Mouse (Mus musculus) intestine, postnatal 0 days (tissue): Measurements from ENCODE around the gene Sumo2. TPM values are rescaled to one million over a fixed set of nuclear protein-coding genes. Genes with fewer than 3 reads are reported as not detected.

Experiments used
- ATAC-seq: fragments of 200-750 bp; cut with Nextera tagmentation; 2 replicates; pipeline ENCODE4 v1.8.0; 2017; ENCODE audit warnings: mild to moderate bottlenecking, moderate TSS enrichment, moderate library complexity
- H3K27ac ChIP-seq: fragments of 300-500 bp; sonication (generic); 2 replicates; pipeline ENCODE4 v1.5.1; 2014; ENCODE audit warnings: mild to moderate bottlenecking, low read depth, low read length, moderate library complexity
- H3K27me3 ChIP-seq: fragments of 300-500 bp; sonication (generic); replicated peaks from 2 replicates; pipeline ENCODE4 v1.6.1; 2014; ENCODE audit warnings: low read length, mixed read lengths; ENCODE audit not compliant: control insufficient read depth, insufficient read depth
- H3K36me3 ChIP-seq: fragments of 300-500 bp; sonication (generic); 2 replicates; pipeline ENCODE4 v1.6.1; 2014; ENCODE audit warnings: mild to moderate bottlenecking, moderate library complexity; ENCODE audit not compliant: control insufficient read depth, insufficient read depth
- H3K4me1 ChIP-seq: fragments of 300-500 bp; sonication (generic); replicated peaks from 2 replicates; pipeline ENCODE4 v1.6.1; 2014; ENCODE audit warnings: antibody characterized with exemption, low read length, mixed read lengths; ENCODE audit not compliant: control insufficient read depth, insufficient read depth
- H3K4me2 ChIP-seq: fragments of 300-500 bp; sonication (generic); replicated peaks from 2 replicates; pipeline ENCODE4 v1.6.1; 2014; ENCODE audit warnings: low read depth, mild to moderate bottlenecking, moderate library complexity
- H3K4me3 ChIP-seq: fragments of 300-500 bp; sonication (generic); 2 replicates; pipeline ENCODE4 v1.5.1; 2014; ENCODE audit warnings: low read depth, low read length
- H3K9ac ChIP-seq: fragments of 300-500 bp; sonication (generic); 2 replicates; pipeline ENCODE4 v1.6.1; 2014; ENCODE audit warnings: mild to moderate bottlenecking, low read depth, low read length
- H3K9me3 ChIP-seq: fragments of 300-500 bp; sonication (generic); 2 replicates; pipeline ENCODE4 v1.6.1; 2016; ENCODE audit warnings: mixed run types; ENCODE audit not compliant: control insufficient read depth
- CTCF ChIP-seq: sonication (generic); IDR thresholded peaks from 2 replicates; pipeline ENCODE4 v1.5.1; 2016; ENCODE audit warnings: low read depth, mild to moderate bottlenecking, control low read depth, antibody characterized with exemption, moderate library complexity
- WGBS: fragments of 180-500 bp; shearing (Covaris S2); extraction: QIAGEN DNeasy Blood & Tissue Kit; methylation state at CpG from one replicate; pipeline ENCODE4 v1.1.7; 2014; 5-methylcytosine and 5-hydroxymethylcytosine counted together
- polyA plus RNA-seq: library from polyadenylated mRNA; unstranded; fragments of >200 nt; fragmentation: Nextera tagmentation; extraction: Ambion mirVana; gene quantifications from 2 replicates; pipeline ENCODE4 v1.2.1, GENCODE M21; 2015

Sumo2 gene
- polyA plus RNA-seq, 1 experiment from 2014 or later: 404 TPM

DNA sequence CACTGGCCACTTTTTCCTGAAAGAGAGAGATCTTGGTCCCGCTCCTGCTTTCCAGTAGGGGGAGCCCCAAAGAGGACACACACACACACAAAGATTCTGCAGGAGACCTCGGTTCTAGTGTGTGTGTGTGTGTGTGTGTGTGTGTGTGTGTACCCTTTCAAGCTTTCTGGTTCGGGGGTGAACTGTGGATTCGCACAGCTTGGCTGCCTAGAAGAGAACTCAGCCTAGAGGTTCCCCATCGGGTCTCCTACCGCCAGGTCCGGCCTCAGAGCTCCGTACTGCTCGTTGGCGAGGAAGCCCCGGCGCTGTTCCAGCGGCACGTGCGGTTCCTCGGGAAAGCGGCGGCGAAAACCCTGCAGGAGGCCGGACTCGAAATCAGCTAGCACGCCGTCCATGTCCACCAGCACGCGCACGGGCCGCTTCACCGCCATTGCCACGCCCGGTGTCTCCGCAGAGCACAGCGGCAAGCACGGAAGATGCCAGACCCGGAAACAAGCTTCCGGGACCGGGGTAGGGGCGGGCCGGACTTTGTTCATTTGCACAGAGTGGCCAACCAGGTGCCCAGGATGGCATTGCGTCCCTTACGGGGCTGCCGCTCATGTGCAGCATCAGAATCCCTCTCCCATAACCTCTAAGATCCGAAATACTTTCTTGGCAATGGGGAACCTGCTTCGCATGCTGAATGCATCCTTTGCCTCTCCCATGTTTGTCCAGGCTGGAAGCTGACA is 44.6 kb downstream of the Sumo2 start, which contains the start of gene Nt5c:
Gene Nt5c (minus strand): TSS at position 507 of the 728 bp plus-strand sequence.
- Histone ChIP-seq H3K36me3 (peaks cover 19% of the 10 kb centered on the region; the same call in 1 of the 2 replicates), H3K4me1 (no peaks in the 10 kb centered on the region; the same call in 1 of the 2 replicates), H3K27ac (peak within 1 kb of the TSS; percentile 82), H3K4me2 (peak within 1 kb of the TSS; percentile 83), H3K27me3 (no peaks in the 10 kb centered on the region), H3K9me3 (no peaks in the 10 kb centered on the region), H3K9ac (peak within 1 kb of the TSS; percentile 74), H3K4me3 (peak within 1 kb of the TSS; percentile 67)
- under 1% methylated on average over 43 of the region's 43 CpGs for WGBS
- peak; percentile 94 for ATAC-seq
- peak; percentile 88 for TF ChIP-seq CTCF

DNA sequence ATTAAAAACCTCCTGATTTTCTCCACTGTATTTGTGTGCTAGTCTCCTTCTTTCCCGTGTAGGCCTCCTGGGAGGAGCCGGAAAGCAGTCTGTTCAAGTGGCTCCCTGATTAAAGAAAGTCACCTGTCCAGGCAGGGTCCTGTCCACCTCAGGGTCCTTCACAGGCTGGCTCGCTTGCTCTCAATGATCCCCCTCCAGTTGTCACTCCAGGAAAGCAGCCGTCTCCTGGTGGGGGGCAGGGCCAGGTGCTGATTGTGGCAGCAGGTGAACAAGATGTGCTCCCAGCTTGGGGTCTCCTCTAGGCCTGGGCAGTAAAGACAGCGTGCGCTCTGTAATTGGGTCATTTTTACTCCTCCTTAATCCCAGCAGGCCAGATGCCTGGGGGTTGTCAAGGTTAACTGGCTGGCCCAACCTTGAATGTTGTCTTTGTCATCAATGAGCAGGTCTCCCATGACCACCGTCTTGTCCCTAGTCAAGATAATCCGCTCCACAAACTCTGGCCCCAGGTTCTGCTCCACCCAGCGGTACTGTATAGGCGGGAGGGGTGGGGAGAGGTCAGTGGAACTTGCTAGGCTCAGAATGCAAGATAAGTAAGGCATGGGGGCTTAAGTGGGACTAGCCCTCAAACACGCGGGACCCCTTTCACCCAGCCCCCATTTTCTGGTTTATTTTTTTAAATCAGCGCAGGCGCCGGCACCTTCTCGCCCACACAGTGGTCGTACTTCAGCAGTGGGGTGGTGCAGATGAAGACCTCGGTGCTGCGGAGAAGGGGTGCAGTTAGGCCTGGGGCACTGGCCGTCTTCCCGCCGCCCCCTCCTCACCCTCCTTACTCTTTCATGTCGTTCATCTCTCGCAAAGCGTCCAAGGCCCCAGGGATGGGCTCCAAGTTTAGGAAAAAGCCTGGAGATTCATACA is 45.4 kb downstream of the Sumo2 start:
- ATAC-seq: peak; percentile 9; the same call in 1 of the 2 replicates
- no peaks in the 10 kb centered on the region for H3K9me3 ChIP-seq
- no peaks in the 10 kb centered on the region; the same call in 1 of the 2 replicates for H3K4me1 ChIP-seq
- peak overlapping the region; percentile 74 for H3K9ac ChIP-seq
- WGBS: 18% methylated on average over 25 of the region's 25 CpGs
- H3K4me2 ChIP-seq: peak overlapping the region; percentile 83
- H3K27ac ChIP-seq: 0 out of 2 replicates have a peak overlapping the region, but pooled peaks have one; percentile 82
- no peak for TF ChIP-seq CTCF
- peak overlapping the region; percentile 67 for H3K4me3 ChIP-seq
- no peaks in the 10 kb centered on the region for H3K27me3 ChIP-seq
- peaks cover 19% of the 10 kb centered on the region; the same call in 1 of the 2 replicates for H3K36me3 ChIP-seq

DNA sequence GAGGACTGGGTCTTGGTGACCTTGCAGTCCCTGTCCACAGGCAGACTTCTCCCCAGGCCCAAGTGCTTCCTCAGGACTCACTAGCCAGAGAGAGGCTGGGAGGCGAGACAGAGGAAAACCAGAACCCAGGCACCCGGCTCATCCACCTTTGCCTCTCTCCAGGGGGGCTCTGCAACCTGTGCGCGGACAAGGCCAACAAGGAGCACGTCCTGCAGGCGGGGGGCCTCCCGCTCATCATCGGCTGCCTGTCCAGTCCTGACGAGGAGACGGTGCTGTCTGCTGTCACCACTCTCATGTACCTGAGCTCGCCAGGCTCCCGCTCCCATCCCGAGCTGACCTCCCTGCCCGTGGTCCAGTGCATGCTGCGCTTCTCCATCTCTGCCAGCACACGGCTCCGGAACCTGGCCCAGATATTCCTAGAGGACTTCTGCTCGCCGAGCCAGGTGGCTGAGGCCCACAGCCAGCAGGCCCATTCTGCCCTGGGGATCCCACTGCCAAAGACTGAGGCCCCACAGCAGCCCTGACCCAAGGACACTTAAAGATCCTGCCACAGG is 47.4 kb downstream of the Sumo2 start:
- no peak overlapping the region for H3K9ac ChIP-seq
- H3K36me3 ChIP-seq: peaks cover 23% of the 10 kb centered on the region; the same call in 1 of the 2 replicates
- H3K9me3 ChIP-seq: no peaks in the 10 kb centered on the region
- H3K4me2 ChIP-seq: no peak overlapping the region
- H3K27ac ChIP-seq: no peak overlapping the region
- 86% methylated on average over 19 of the region's 19 CpGs for WGBS
- no peaks in the 10 kb centered on the region; the same call in 1 of the 2 replicates for H3K4me1 ChIP-seq
- no peak overlapping the region for H3K4me3 ChIP-seq
- TF ChIP-seq CTCF: no peak
- H3K27me3 ChIP-seq: no peaks in the 10 kb centered on the region
- no peak for ATAC-seq

DNA sequence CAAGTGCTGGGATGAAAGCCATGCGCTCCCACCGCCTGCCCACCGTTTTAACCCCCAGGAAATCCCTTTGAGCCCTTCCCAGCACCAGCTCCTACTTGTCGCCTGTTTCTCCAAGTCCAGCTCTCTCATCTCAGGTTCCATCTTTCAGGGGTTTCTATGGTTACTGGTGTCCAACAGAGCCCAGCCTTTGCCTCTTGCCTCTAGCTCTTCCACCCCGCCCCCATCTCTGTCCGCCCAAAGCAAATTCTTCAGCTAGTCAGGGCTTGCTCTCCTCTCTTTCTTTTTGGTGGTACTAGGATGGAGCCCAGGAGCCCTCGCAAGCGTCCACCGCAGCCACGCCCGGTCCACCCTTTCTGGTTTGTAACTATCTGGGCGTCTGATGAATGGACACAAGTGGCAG is 50.9 kb downstream of the Sumo2 start:
- H3K4me1 ChIP-seq: no peaks in the 10 kb centered on the region
- TF ChIP-seq CTCF: no peak
- ATAC-seq: no peak
- H3K27ac ChIP-seq: no peak overlapping the region
- no peaks in the 10 kb centered on the region for H3K9me3 ChIP-seq
- WGBS: 82% methylated on average over 12 of the region's 12 CpGs
- no peak overlapping the region for H3K4me2 ChIP-seq
- no peaks in the 10 kb centered on the region for H3K27me3 ChIP-seq
- H3K4me3 ChIP-seq: no peak overlapping the region
- peaks cover 26% of the 10 kb centered on the region; the same call in 1 of the 2 replicates for H3K36me3 ChIP-seq
- no peak overlapping the region for H3K9ac ChIP-seq

DNA sequence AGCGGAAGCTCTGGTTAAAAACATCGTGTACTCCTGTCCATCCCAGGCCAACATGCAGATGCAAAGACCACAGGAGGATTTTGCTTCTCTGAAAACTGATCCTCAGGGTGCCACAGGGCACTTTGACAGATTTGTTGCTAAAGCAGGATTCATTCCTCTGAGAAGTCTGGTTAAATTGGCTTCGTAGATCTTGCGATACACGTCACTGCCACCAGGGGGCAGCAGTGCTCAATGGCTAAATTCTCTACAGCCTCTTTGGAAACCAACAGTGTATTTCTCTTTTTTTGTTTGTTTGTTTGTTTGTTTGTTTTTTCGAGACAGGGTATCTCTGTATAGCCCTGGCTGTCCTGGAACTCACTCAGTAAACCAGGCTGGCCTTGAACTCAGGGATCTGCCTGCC is 52.4 kb downstream of the Sumo2 start:
- TF ChIP-seq CTCF: peak; percentile 95
- Histone ChIP-seq H3K9me3 (no peaks in the 10 kb centered on the region), H3K27me3 (no peaks in the 10 kb centered on the region), H3K4me1 (no peaks in the 10 kb centered on the region), H3K4me2 (no peak overlapping the region), H3K4me3 (no peak overlapping the region), H3K9ac (no peak overlapping the region), H3K36me3 (peaks cover 20% of the 10 kb centered on the region; the same call in 1 of the 2 replicates), H3K27ac (no peak overlapping the region)
- 19% methylated on average over 6 of the region's 6 CpGs for whole genome bisulfite sequencing
- ATAC-seq: no peak

DNA sequence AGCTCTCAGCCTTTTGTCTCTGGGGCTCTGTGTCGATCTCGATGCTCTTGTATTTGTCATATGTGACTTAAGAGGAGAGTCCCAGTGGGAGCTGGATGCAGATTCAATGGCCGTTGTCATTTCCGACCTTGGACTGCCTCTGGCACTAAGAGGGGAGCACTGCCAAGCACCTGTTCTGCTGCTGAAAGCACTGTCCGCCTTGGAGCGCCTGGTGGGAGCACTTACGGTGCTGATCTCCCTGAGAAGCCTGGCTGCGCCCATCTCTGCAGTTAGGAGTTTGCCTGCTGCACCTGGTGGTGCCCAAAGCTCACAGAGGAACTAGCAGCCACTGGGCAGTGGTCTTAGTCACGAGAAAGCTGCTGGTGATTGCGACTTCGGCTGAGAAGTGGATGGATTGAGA is 52.8 kb downstream of the Sumo2 start:
- Histone ChIP-seq H3K4me3 (no peak overlapping the region), H3K27ac (no peak overlapping the region), H3K4me1 (no peaks in the 10 kb centered on the region), H3K27me3 (no peaks in the 10 kb centered on the region), H3K4me2 (no peak overlapping the region), H3K36me3 (peaks cover 16% of the 10 kb centered on the region; the same call in 1 of the 2 replicates), H3K9ac (no peak overlapping the region), H3K9me3 (no peaks in the 10 kb centered on the region)
- 76% methylated on average over 11 of the region's 11 CpGs for WGBS
- no peak for TF ChIP-seq CTCF
- ATAC-seq: no peak
